Mouse (Mus musculus) large intestine, adult 2 months (tissue): Measurements from ENCODE around the gene Nptxr. TPM values are rescaled to one million over a fixed set of nuclear protein-coding genes. Genes with fewer than 3 reads are reported as not detected.
A peak's percentile ranks its signal among the peaks of the same experiment; 100 is the strongest.

Experiments used
- DNase-seq: peaks from one replicate; pipeline ENCODE4 v3.0.0-alpha.2; 2012; ENCODE audit warnings: low read depth, low spot score
- WGBS: fragments of 180-500 bp; shearing (Covaris S2); methylation state at CpG from one replicate; pipeline ENCODE4 v1.1.7; 2018; 5-methylcytosine and 5-hydroxymethylcytosine counted together
- polyA plus RNA-seq: library from polyadenylated mRNA; depleted of rRNA; stranded (reverse); fragments of >200 nt; gene quantifications from 2 replicates; pipeline ENCODE4 v1.2.3, GENCODE M21; 2012

Gene Nptxr
- polyA plus RNA-seq, 1 experiment: 1.0 TPM

DNA sequence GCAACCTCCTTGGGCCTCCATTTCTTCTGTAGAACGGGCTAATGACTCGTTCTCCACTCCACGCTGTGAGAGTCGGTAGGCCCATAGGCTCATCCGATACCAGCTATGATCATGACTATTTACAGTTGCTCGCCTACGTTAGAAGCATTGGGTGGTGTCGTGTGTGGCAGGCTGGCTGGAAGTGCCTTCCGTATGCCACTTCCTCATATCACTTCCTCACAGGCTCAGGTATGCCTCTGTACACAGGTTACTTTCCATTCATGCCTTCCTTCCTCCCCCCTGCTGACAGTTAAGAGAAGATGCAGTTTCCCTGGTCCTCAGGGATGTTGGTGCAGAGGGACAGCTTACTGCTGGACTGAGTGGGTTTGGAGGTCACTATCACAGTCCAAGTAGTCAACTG lies 11.5 kb downstream of the Nptxr start:
- DNase-seq: no peak
- 85% methylated on average over 9 of the region's 9 CpGs for WGBS

GRCm38 (mm10) chr15:79792455-79792854 lies 12.1 kb downstream of the Nptxr start:
- WGBS: 38% methylated on average over 19 of the region's 19 CpGs
- no peak for DNase-seq

DNA sequence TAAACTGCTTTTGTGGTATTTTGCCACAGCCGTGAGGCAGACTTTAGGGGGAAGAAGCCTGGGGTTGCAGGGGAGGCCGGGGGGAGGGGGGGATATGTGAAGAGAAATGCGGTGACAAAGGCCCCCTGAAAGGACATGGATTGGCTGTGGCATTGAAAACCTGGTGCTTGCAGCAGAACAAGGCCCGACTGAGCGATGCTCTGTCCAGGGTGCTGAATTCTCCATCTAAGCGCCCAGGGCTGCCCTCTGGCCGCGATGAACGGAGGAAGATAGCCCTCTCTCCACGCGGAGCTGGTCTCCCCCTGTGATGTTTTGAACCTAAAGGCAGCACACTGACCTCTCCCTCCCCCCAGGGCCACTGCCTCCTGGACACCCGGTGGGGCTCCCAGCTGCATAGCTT lies 13.1 kb downstream of the Nptxr start:
- peak; percentile 13 for DNase-seq
- 10% methylated on average over 12 of the region's 12 CpGs for WGBS

- WGBS: 78% methylated on average over 6 of the region's 6 CpGs
- DNase-seq: no peak
Observed at GRCm38 (mm10) chr15:79790905-79791304, 13.7 kb downstream of the Nptxr start.

DNA sequence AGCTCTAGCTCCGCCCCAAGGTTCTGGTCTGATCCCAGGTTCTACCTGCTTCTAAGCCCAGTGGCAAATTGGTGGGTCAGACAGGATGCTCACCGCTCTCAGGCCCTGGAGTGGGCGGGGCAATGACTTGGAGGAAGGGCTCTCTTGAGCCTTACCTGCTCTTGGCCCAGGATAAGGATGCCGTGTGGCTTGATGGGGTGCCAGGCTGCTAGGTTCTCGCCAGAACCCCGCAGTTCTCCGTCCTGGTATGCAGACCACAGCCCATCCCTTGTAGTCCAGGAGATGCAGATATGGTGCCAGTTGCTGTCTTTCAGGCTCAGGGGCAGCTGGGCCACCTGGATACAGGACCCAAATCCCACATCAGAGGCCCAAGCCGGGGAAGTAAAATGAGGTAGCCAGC lies 14.5 kb downstream of the Nptxr start:
- no peak for DNase-seq
- WGBS: 59% methylated on average over 8 of the region's 8 CpGs

- 59% methylated on average over 8 of the region's 8 CpGs for WGBS
- DNase-seq: no peak
Observed at GRCm38 (mm10) chr15:79787815-79788214, 16.8 kb downstream of the Nptxr start.

GRCm38 (mm10) chr15:79785056-79785455 lies 19.5 kb downstream of the Nptxr start:
- WGBS: 53% methylated on average over 1 of the region's 1 CpGs
- DNase-seq: no peak

DNA sequence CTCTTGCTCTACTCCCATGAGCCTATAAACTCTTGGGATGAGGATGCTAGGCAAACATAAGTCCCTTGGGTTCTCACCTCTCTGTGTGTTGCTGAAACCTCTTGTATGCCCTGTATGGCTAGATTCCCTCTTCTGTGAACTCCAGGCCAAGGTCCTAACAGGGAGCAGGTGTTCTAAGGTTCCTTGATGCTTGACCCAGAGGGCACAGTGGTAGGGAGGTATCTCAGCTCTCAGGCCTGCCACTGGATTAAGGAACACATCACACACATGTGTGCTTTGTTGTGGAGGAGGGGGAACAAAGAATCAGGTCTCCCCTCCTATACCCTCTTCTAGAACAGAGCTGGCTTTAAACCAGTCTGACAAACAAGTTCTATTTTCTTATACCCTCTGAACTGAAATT lies 26.8 kb downstream of the Nptxr start, which contains the start of gene Dnal4:
Dnal4 (minus strand) TSS at position 101 of the 400 bp plus-strand sequence.
- DNase-seq: no peak

GRCm38 (mm10) chr15:79775662-79776061 lies 28.9 kb downstream of the Nptxr start:
- 66% methylated on average over 7 of the region's 7 CpGs for WGBS
- DNase-seq: no peak

- WGBS: under 1% methylated on average over 50 of the region's 50 CpGs
- DNase-seq: peak; percentile 94
Observed at GRCm38 (mm10) chr15:79774117-79775027, 30.2 kb downstream of the Nptxr start.

DNA sequence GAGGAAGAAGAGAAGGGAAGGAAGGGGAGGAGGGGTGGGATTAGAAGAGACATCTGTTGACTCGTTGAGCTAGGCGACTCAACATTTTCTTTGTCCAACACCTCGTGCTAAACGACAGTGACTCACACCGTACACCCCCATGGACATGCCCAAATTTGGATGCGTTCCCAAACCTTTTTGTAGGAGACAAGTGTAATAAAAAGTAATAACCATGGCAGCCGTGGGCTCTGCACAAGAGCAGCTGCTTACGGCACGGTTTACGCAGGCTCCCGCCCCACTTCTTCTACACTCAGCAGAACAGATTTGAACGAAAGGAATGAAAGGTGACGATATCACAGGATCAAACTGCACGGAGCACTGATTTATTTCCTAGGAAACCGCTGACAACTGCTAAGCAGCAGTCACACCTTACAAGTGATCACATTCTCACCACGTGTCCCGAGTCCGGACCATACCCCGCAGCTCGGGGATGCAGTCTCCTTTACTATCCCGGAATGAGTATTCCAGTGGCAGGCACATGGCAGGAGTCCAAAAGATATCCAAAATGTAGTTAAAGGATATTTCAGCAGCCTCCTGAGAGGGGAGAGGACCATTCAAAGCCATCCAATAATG lies 33.8 kb downstream of the Nptxr start:
- WGBS: 22% methylated on average over 21 of the region's 21 CpGs
- DNase-seq: no peak

GRCm38 (mm10) chr15:79768302-79768701 lies 36.3 kb downstream of the Nptxr start:
- no peak for DNase-seq
- WGBS: 87% methylated on average over 6 of the region's 6 CpGs

DNA sequence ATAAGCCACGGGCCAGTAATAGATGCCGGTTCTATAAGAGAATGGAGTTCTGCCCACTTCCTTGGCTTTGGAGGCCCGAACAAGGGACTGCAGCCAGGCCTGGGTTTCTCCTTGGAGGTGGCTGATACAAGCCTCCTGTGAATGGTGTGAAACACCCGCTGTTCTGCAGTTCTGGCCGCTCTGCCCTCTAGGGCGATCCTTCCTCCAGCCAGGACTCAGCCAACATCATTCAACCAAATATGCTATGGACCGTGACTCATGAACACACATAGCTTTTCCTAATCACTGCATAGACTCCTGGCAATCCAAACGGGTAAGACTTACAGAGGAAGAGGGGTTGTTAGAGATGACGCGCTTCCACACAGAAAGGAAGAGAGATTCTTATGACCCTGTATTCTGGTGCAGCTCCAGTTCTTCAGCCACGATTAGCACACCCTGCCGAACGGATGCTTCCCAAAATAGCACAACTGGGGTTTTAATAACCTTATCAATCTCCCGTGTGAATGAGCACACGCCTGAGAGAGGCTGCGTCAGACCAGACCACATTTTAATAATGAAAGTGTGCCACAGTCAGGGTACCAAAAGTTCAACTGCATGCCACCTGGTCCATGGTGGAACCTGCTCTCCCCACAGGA lies 37.1 kb downstream of the Nptxr start:
- 77% methylated on average over 16 of the region's 16 CpGs for WGBS
- no peak for DNase-seq

- DNase-seq: no peak
- WGBS: 79% methylated on average over 10 of the region's 10 CpGs
Observed at GRCm38 (mm10) chr15:79766586-79767071, 37.9 kb downstream of the Nptxr start.

- WGBS: 80% methylated on average over 10 of the region's 10 CpGs
- DNase-seq: no peak
Observed at GRCm38 (mm10) chr15:79766168-79766567, 38.4 kb downstream of the Nptxr start.

- 18% methylated on average over 2 of the region's 2 CpGs for WGBS
- DNase-seq: peak; percentile 73
Observed at GRCm38 (mm10) chr15:79765361-79765760, 39.2 kb downstream of the Nptxr start.

DNA sequence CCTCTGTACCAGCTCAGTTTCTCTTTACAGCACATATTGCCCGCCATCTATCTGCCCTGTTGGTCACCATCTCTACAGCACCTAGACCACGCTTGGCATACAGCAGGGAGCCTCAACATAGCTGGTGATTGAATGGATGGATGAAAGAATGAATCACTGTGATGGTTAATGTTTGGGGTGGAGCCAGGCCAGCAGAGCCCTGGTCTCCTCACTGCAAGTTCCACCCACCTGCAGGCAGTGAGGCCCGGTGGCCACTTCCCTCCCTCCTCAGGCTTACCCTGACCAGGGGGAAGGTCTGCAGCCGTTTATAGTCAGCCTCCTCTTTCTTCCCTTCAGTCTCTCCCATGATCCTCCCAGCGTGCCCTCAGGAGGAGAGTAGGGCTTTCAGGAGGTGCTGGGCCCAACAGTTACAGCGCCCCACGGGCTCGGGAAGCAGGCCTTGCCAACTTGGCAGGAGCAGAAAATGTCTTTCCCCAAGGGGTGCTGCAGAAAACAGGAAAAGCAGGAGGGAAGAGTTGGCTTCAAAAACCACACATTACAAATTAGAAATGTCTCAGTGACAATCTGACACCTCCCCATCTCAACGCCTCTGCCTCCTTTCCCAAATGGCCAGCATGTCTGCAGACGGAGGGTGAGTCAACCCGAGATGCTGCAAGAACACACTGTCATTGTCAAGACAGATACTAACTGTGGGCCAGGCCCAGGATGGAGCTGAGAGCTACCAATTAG lies 39.9 kb downstream of the Nptxr start:
- 79% methylated on average over 11 of the region's 11 CpGs for WGBS
- no peak for DNase-seq

- no peak for DNase-seq
- WGBS: 93% methylated on average over 7 of the region's 7 CpGs
Observed at GRCm38 (mm10) chr15:79763601-79764246, 40.8 kb downstream of the Nptxr start.

DNA sequence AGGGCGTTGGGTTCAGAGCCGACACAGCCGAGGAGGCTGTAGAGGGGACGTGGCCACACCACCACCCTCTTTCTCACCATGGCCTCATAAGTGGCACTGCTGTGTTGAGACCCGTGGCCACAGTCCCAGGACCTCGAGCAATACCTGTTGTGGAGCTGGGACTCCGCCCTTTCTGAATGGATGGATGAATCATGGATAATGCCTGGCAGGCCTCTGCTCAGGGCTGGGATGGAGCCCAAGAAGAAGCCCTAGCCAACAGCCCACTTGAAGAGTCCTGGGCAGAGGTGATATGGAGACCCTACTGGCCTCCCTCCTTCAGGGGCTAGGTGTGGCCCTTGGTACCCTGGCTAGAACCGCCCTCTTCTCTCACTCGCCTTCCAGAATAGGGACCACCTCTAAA lies 41.6 kb downstream of the Nptxr start:
- WGBS: 87% methylated on average over 9 of the region's 9 CpGs
- DNase-seq: no peak
